Mouse (Mus musculus) spleen, adult 2 months (tissue): ENCODE data around the gene Adpgk.

ENCODE experiments used
- CTCF ChIP-seq: fragments of 200-500 bp; IDR thresholded peaks from 2 replicates; pipeline ENCODE4 v1.5.1; 2011; ENCODE audit warnings: mild to moderate bottlenecking, inconsistent platforms; ENCODE audit not compliant: insufficient read depth, insufficient read length, insufficient replicate concordance; ENCODE audit errors: extremely low read depth
- POLR2A ChIP-seq: fragments of 200-500 bp; IDR thresholded peaks from 2 replicates; pipeline ENCODE4 v1.6.1; 2011; ENCODE audit warnings: low read depth, low read length, inconsistent platforms

GRCm38 (mm10) chr9:59269728-59270127 is 21.6 kb upstream of the Adpgk start:
- no peak for TF ChIP-seq CTCF
- TF ChIP-seq POLR2A = no peak
